Mouse (Mus musculus): ENCODE measurements around the gene Fkbp15. TPM values are rescaled to one million over a fixed set of nuclear protein-coding genes. Genes with fewer than 3 reads are reported as not detected.
A peak's percentile ranks its signal among the peaks of the same experiment; 100 is the strongest.

Fkbp15 gene
- total RNA-seq, 2 experiments from 2014 or later: 12.6 TPM

DNA sequence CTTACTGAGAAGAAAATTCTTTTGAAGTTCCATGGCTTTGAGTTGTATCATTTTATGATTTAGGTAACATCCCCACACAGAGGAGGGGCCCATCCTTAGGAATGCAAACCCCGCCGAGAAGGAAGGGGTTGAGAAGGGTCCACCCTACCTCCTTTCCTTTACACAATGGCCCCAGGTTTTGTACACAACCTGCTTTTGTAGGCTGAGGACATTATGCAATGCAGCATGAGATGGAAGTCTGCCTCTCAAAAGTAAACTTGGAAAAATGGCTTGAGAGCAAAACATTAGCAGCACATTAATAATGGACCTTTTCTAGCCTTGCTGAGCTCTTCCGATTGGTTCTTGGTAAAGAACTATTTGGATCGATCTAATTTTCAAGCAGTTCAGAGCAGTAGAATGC lies 5.9 kb upstream of the Fkbp15 start:
- DNase-seq: no peak
- intact Hi-C loops (cut with DNase I): no loop called here
- no peak for TF ChIP-seq CTCF (IDR thresholded peaks at IDR 0.05)
- H3K4me3 ChIP-seq: no peak overlapping the region
- no peak overlapping the region for H3K27ac ChIP-seq

DNA sequence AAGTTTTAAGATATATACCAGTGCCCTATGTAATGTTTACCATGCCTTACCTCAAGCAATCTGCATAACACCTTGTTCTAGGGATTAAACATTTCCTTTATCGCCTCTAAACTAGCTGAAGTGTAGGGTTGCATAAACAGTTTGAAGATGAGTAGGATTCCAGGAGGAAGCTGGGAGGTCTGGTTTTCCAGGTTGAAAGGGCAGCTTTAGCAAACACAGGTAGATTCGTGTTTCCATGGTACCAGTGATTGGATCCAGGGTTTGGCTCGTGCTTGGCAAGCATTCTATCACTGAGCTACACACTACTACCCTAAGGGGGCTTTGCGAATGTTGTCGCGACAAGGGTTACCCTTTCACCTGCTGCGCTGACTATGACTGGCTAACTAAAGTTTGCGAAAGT lies 4.0 kb upstream of the Fkbp15 start:
- no peak for TF ChIP-seq CTCF (IDR thresholded peaks at IDR 0.05)
- Histone ChIP-seq H3K4me3 (no peak overlapping the region), H3K27ac (no peak overlapping the region)
- intact Hi-C loops (cut with DNase I): loop anchor here (5.0 kb wide), 1 partner anchor 43 kb away; the partner anchor contains the start of genes Cdc26 and Prpf4
- no peak for DNase-seq

DNA sequence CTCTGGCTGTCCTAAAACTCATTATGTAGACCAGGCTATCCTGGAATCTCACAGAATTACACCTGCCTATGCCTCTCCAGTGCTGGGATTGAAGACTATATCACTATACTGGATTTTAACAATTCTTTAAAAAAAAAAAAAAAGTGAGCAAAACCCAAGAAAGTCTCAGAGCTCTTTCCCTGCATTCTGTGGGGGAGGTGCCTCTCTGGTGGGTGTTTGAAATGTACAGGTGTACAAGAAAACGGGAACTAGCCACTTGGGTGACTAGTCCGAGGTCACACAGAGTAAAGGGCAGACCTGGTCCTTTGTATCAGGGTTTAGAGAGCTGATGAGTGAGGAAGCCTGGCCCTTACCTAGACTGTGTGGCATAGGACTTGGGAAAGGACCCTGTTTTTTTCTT lies 2.1 kb upstream of the Fkbp15 start:
- TF ChIP-seq CTCF (IDR thresholded peaks at IDR 0.05): no peak
- intact Hi-C loops (cut with DNase I): loop anchor here (5.0 kb wide), 1 partner anchor 45 kb away; the partner anchor contains the start of genes Cdc26 and Prpf4
- DNase-seq: no peak
- Histone ChIP-seq H3K4me3 (no peak overlapping the region), H3K27ac (no peak overlapping the region)

DNA sequence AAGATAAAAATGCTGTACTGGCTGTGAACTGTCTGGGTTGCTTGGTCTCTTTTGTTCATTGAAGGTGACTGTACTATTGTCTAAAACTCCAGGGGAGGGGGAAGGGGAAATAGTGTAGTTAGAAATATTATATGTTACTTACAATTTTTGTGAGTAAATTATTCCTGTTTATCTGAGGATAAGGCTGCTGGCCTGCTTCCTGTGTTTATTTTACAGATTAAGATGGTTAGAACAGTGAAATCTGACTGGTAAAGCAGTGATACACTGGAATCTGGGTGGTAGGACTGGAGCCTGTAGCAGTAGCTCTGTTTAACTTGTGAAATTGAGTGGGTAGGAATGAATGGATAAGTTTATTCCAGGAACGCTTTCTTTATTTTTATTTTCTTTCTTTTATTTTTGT lies 1.6 kb upstream of the Fkbp15 start:
- no peak overlapping the region for H3K27ac ChIP-seq
- intact Hi-C loops (cut with DNase I): loop anchor here (5.0 kb wide), 1 partner anchor 45 kb away; the partner anchor contains the start of genes Cdc26 and Prpf4

DNA sequence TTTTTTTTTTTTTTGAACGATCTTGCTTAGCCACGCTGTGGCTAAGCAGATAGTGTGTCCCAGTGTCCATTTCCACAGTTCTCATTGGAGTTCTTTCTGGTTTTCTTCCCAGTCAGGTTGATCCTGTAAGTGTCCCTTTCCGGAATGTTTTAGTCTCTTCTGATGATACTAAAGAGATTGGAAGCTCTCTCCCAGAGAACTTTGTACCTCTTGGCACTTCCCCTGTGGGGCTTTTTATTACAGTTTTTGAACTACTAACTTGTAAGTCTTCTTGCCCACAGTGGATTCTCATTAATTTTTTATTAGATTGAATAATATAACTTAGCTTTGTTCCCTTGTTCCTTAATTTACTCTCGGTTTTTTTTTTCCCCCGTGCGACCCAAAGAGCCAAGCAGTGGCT lies 1.2 kb upstream of the Fkbp15 start:
- peak overlapping the region; percentile 98 for H3K4me3 ChIP-seq
- no peak for DNase-seq
- no peak for TF ChIP-seq CTCF (IDR thresholded peaks at IDR 0.05)
- intact Hi-C loops (cut with DNase I): loop anchor here (5.0 kb wide), 1 partner anchor 46 kb away; the partner anchor contains the start of genes Cdc26 and Prpf4
- H3K27ac ChIP-seq: peak overlapping the region; percentile 96; the same call in 1 of the 2 replicates

More for the DNA sequence above, 1.6 kb upstream of the Fkbp15 start:
- no peak for DNase-seq
- no peak for TF ChIP-seq CTCF (IDR thresholded peaks at IDR 0.05)
- H3K4me3 ChIP-seq: no peak overlapping the region; the same call in 1 of the 2 replicates

DNA sequence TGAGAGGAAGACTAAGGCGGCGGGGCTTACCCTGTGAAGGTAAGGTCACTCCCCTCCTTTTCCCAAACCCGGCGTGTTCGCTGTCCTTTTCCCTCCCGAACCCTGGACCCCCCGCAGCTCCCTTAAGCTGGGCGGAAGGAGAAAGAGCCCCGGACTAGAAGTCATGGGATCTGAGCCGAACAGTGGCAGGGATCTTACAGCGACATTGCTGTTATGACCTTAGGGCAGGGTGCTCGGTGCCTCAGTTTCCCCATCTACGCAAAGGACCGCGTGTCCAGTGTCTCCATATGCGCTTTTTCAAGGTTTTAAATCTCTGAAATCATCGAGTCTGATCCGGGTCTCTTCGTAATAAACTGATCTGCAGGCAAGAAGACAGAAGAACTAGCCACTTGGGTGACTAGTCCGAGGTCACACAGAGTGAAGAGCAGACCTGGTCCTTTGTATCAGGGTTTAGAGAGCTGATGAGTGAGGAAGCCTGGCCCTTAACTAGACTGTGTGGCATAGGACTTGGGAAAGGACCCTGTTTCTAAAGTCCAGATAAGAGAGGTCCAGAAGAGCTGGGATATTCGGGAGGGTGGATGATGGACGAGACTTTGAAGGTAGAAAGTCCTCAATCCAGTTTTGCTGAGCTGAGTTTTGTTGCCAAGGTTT lies 582 bp upstream of the Fkbp15 start:
- Histone ChIP-seq H3K27ac (peak overlapping the region; percentile 96), H3K4me3 (peak overlapping the region; percentile 98)
- intact Hi-C loops (cut with DNase I): loop anchor here (5.0 kb wide), 1 partner anchor 46 kb away; the partner anchor contains the start of genes Cdc26 and Prpf4
- DNase-seq: no peak
- TF ChIP-seq CTCF (IDR thresholded peaks at IDR 0.05): no peak

DNA sequence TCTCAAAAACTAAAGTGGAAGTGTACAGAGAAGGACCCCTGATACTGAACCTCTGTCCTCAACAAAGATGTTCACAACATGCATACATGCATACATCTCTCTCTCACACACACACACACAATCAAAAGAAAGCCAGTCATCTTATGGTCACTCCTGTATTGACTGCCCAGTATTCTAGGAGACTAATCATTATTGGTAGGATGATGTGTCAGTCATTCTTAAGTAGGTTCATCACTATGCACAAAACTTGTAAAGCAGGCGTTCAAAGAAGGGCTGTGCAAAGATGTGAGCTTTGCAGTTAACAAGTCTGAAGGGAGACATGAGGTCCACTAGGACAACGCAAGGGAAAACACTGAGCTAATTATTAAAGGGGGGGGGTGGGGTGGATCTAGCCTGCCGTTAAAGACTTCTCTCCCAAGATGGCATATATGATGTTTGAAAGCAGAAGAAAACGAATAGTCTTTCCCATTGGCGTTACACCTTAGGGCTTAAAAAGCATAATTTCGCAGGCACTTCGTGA lies 1.0 kb downstream of the Fkbp15 start:
- peak overlapping the region; percentile 98 for H3K4me3 ChIP-seq
- intact Hi-C loops (cut with DNase I): no loop called here
- peak overlapping the region; percentile 96 for H3K27ac ChIP-seq
- TF ChIP-seq CTCF (IDR thresholded peaks at IDR 0.05): no peak
- no peak for DNase-seq

DNA sequence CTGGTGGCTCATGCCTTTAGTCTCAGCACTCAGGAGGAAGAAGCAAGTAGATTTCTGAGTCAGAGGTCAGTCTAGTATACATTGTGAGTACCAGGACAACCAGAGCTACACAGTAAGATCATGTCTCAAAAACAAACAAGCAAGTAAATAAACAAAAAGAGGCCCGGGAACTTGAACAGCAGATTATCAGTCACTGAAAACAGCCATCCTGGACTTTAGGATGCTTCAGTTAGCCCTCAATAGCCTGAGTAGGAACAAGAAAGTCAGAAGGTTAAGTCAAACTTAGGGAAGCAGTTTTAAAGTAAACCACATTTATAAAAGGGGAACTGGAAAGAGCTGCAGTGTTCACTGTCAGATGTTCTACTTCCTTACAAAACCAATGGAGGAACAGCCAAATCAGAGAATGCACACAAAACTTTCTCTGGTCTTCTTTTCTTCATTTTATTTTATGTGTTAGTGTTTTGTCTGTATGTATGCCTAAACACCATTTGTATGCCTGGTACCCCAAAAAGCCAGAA lies 2.7 kb downstream of the Fkbp15 start:
- no peak for TF ChIP-seq CTCF (IDR thresholded peaks at IDR 0.05)
- intact Hi-C loops (cut with DNase I): no loop called here
- DNase-seq: no peak
- H3K27ac ChIP-seq: no peak overlapping the region
- no peak overlapping the region for H3K4me3 ChIP-seq

DNA sequence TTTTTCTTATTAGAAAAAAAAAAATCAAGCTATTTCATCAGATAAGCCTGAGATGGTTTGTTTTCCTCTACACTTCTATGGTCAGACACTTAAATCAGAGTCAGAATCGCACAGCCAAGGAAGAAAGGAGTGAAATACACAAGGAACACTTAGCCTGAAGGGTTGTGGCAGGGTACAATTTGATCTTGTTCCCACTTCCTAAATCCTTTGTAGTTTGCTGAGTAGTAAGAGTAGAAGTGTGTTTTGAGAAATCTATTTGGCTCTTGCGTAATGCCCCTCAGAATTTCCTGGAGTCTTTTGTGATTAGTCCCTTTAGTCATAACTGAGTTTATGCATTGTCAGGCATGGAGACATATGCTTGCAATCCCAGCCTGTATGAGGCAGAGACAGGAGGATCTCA lies 11.0 kb downstream of the Fkbp15 start:
- no peak for TF ChIP-seq CTCF (IDR thresholded peaks at IDR 0.05)
- Histone ChIP-seq H3K27ac (peak overlapping the region; percentile 6; the same call in 1 of the 2 replicates), H3K4me3 (no peak overlapping the region)
- no peak for DNase-seq
- intact Hi-C loops (cut with DNase I): loop anchor here (5.0 kb wide), 1 partner anchor 58 kb away; the partner anchor contains the start of genes Cdc26 and Prpf4

DNA sequence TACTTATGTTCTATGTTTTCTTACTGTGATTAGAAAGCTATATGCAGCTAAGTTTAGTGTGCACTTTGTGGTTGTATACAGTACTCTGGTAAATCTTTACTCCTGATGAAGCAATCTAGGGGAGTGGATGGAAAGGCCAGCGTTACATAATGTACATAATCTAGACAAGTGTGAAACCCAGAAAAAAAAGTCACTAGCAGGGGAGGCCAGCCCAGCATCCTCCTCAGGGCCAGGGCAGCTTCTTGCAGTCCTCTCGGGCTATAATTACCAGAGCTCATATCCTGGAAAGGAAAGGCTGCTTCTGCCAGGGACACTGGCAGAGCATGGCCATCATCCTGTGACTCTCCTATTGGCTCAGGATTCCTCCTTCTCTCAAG lies 12.0 kb downstream of the Fkbp15 start:
- Histone ChIP-seq H3K27ac (peak overlapping the region; percentile 51), H3K4me3 (peak overlapping the region; percentile 17; the same call in 1 of the 2 replicates)
- no peak for TF ChIP-seq CTCF (IDR thresholded peaks at IDR 0.05)
- peak; percentile 51 for DNase-seq
- intact Hi-C loops (cut with DNase I): loop anchor here (5.0 kb wide), 1 partner anchor 59 kb away; the partner anchor contains the start of genes Cdc26 and Prpf4

DNA sequence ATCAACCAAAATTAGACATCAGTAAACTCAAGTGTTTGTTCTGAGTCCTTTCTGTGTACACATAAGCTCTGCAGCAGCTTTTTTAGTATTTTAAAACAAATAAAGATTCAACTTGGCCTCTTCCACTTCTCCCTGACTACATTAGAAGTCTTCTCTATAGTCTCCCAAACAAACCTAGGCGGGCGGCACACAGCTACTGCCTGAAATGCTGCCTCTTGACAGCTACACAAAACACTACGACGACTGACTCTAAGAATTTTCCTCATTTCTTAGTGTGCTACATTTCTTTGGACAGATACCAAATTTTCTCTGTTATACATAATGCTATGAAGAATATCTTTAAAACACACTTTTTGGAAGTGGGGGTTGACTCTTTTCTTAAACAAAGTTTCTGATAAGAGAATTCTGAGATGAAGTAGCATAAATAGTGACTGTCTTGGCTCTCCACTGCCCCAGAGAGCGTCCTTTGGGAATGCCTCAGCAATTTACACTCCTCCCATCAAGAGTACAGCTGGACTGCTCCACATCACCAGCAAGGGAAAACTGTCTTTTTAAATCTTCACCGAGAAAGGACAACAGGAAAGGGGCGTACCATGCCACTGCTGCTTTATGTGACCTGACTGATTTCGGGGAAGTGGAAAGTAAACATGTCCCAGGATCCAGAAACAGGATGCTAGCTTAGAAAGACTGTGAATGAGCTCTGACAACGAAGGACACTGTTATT lies 12.6 kb downstream of the Fkbp15 start:
- Histone ChIP-seq H3K4me3 (peak overlapping the region; percentile 17; the same call in 1 of the 2 replicates), H3K27ac (peak overlapping the region; percentile 51)
- DNase-seq: no peak
- no peak for TF ChIP-seq CTCF (IDR thresholded peaks at IDR 0.05)
- intact Hi-C loops (cut with DNase I): loop anchor here (5.0 kb wide), 1 partner anchor 60 kb away; the partner anchor contains the start of genes Cdc26 and Prpf4

DNA sequence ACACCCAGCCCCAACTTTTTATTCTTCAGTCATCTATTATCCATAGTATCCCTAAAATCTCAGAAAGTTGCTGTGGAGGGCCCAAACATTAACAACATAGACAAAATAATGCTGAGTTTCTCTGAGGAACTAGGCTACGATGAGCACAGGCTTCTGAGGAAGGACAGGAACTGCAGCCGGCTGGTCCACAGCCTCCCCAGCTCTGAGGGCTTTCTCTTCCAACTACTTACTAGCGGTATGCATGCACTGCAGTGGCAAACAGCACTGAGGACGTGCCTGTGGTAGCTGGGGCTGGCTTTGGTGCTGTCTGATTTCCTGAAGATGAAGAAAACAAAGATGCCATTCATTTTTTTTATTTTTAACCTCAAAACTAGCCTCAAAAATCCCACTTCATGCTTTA lies 14.5 kb downstream of the Fkbp15 start:
- no peak overlapping the region for H3K4me3 ChIP-seq
- TF ChIP-seq CTCF (IDR thresholded peaks at IDR 0.05): no peak
- DNase-seq: no peak
- intact Hi-C loops (cut with DNase I): loop anchor here (5.0 kb wide), 1 partner anchor 61 kb away; the partner anchor contains the start of genes Cdc26 and Prpf4
- H3K27ac ChIP-seq: no peak overlapping the region
